Mouse (Mus musculus) forebrain, postnatal 0 days (tissue): ENCODE results near the gene Alg9. TPM values are rescaled to one million over a fixed set of nuclear protein-coding genes. Genes with fewer than 3 reads are reported as not detected.

Experiments
- ATAC-seq: fragments of 200-750 bp; cut with Nextera tagmentation; 2 replicates; pipeline ENCODE4 v1.8.0; 2017; ENCODE audit warnings: mild to moderate bottlenecking, moderate library complexity
- DNase-seq: peaks from one replicate; pipeline ENCODE4 v3.0.0-alpha.2; 2015
- H3K27ac ChIP-seq: fragments of 300-500 bp; sonication (generic); 2 replicates; pipeline ENCODE4 v1.5.1; 2014; ENCODE audit warnings: low read depth, mild to moderate bottlenecking, antibody characterized with exemption, low read length, moderate library complexity, mixed read lengths
- H3K27me3 ChIP-seq: fragments of 300-500 bp; sonication (generic); 2 replicates; pipeline ENCODE4 v1.6.1; 2014; ENCODE audit warnings: mild to moderate bottlenecking, low read length, mixed read lengths; ENCODE audit not compliant: insufficient read depth
- H3K36me3 ChIP-seq: fragments of 300-500 bp; sonication (generic); 2 replicates; pipeline ENCODE4 v1.6.1; 2014; ENCODE audit warnings: mild to moderate bottlenecking, moderate library complexity; ENCODE audit not compliant: insufficient read depth
- H3K4me1 ChIP-seq: fragments of 300-500 bp; sonication (generic); 2 replicates; pipeline ENCODE4 v1.6.1; 2014; ENCODE audit warnings: antibody characterized with exemption; ENCODE audit not compliant: insufficient read depth
- H3K4me2 ChIP-seq: fragments of 300-500 bp; sonication (generic); 2 replicates; pipeline ENCODE4 v1.6.1; 2014; ENCODE audit warnings: low read depth, mild to moderate bottlenecking, moderate library complexity
- H3K4me3 ChIP-seq: fragments of 300-500 bp; sonication (generic); 2 replicates; pipeline ENCODE4 v1.5.1; 2014; ENCODE audit warnings: low read depth, low read length, mixed read lengths
- H3K9ac ChIP-seq: fragments of 300-500 bp; sonication (generic); 2 replicates; pipeline ENCODE4 v1.6.1; 2014; ENCODE audit warnings: mild to moderate bottlenecking
- H3K9me3 ChIP-seq: fragments of 300-500 bp; sonication (generic); 2 replicates; pipeline ENCODE4 v1.6.1; 2016; ENCODE audit warnings: low read length
- CTCF ChIP-seq: sonication (generic); IDR thresholded peaks from 2 replicates; pipeline ENCODE4 v1.5.1; 2016; ENCODE audit warnings: antibody characterized with exemption, control low read depth, low read depth
- WGBS: fragments of 180-500 bp; shearing (Covaris S2); extraction: QIAGEN DNeasy Blood & Tissue Kit; methylation state at CpG from one replicate; pipeline ENCODE4 v1.1.7; 2014; 5-methylcytosine and 5-hydroxymethylcytosine counted together
- polyA plus RNA-seq: library from polyadenylated mRNA; unstranded; fragments of >200 nt; fragmentation: Nextera tagmentation; extraction: Ambion mirVana; gene quantifications from 2 replicates; pipeline ENCODE4 v1.2.1, GENCODE M21; 2015
- total RNA-seq: library from RNA; depleted of rRNA; stranded (reverse); fragments of >200 nt; gene quantifications from 2 replicates; pipeline ENCODE4 v1.2.3, GENCODE M21; 2014

Gene Alg9
- total and polyA plus RNA-seq, 2 experiments from 2014 or later = 53.7 to 74.2 TPM

DNA sequence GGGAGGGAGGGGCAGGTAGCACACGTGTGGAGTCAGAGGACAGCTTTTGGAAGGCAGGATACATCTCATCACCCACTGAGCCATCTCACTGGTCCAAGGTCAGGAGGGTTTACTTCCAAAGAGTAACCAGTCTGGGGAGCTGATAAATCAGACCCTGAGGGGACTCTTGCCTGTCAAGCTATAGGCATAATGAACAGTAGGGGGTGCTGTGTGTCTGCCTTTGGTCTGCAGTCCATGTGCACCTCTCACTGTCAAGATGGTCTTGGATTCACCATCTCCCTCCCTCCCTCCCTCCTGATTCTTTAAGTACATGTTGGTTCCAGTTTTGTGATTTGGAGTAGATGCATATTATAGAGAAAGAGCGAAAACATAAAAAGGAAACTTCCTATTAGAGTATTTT lies 26.2 kb downstream of the Alg9 start:
- DNase-seq (no peak), ATAC-seq (no peak)
- Histone ChIP-seq H3K36me3 (peaks cover 71% of the 10 kb centered on the region), H3K9ac (no peak overlapping the region), H3K27ac (no peak overlapping the region), H3K27me3 (no peaks in the 10 kb centered on the region), H3K4me2 (no peak overlapping the region), H3K4me1 (no peaks in the 10 kb centered on the region), H3K9me3 (no peaks in the 10 kb centered on the region), H3K4me3 (no peak overlapping the region)
- 60% methylated on average over 2 of the region's 2 CpGs for WGBS
- TF ChIP-seq CTCF = peak; percentile 62

DNA sequence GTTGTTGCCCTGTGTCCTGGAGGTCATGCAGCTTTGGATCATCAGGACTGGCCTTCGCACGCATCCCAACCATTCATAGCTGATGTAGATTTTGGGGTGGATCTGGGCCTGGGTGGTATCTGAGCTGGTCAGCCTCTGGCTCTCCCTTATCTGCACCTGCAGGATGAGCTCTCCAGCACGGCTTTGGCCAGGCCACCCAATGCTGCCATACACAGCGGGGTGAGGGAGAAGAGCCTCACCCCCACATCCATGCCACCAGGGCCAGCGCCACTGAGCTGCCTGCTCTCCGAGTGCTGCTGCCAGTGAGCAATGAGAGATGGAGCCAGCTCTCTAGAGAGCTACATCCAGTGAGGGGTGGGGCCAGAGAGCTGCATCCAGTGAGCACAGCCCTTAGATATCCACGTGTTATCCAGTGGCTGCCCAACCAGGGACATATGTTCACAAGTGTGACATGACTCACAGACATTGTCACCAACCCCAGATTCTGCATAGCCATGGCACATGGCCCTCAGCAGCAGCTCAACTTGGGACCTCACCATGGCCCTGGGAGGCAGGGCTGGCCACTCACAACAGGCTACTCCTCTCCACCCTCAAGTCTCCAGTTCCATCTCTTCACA lies 28.3 kb downstream of the Alg9 start:
- WGBS = 86% methylated on average over 7 of the region's 7 CpGs
- TF ChIP-seq CTCF = no peak
- peaks cover 76% of the 10 kb centered on the region for H3K36me3 ChIP-seq

DNA sequence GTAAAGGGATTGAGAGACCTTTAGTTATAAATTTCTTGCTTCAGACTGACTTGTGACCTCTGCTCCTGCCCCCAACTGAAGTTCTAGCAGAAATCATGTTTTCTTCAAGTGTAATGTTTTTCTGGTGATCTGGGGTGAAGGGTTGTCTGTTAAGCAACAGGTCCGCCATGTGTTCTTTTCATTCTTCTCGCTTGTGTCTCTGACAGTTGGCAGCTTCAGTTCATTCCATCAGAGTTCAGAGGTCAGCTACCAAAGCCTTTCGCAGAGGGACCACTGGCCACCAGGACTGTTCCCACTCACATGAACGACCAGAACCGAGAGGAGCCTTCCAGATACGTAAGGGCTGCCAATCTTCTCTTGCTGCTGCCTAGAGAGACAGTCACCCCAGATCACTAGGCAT lies 33.7 kb downstream of the Alg9 start:
- 92% methylated on average over 6 of the region's 6 CpGs for WGBS
- H3K4me3 ChIP-seq = no peak overlapping the region
- DNase-seq (no peak), ATAC-seq (no peak)
- H3K27me3 ChIP-seq = no peaks in the 10 kb centered on the region
- H3K9ac ChIP-seq = no peak overlapping the region
- no peak for TF ChIP-seq CTCF
- H3K4me1 ChIP-seq = no peaks in the 10 kb centered on the region
- H3K27ac ChIP-seq = no peak overlapping the region
- no peak overlapping the region for H3K4me2 ChIP-seq
- H3K9me3 ChIP-seq = no peaks in the 10 kb centered on the region
- H3K36me3 ChIP-seq = peaks cover 79% of the 10 kb centered on the region

More for the DNA sequence above, 28.3 kb downstream of the Alg9 start:
- DNase-seq (no peak), ATAC-seq (no peak)
- H3K4me3 ChIP-seq = no peak overlapping the region
- H3K9ac ChIP-seq = no peak overlapping the region
- no peak overlapping the region for H3K4me2 ChIP-seq
- no peaks in the 10 kb centered on the region for H3K9me3 ChIP-seq
- no peaks in the 10 kb centered on the region for H3K27me3 ChIP-seq
- H3K4me1 ChIP-seq = no peaks in the 10 kb centered on the region
- no peak overlapping the region for H3K27ac ChIP-seq

DNA sequence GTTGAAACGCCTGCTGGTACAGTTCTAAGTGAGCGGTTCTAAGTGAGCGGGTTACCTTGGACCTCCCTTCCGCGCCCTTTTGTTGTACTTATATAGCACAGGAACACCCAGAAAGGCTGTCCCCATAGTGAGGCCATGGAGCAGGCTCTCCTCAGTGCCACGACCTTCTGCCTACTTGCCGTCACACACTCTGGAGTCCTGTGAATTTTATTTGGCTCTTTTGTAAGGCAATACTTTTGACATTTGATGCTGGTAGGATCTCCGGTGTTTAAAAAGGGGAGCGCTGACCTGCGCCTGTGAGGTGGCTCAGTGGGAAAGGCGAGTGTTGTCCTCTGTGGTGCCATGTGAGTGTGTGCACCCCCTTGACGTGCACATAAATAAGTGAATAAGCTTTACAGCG lies 34.3 kb downstream of the Alg9 start:
- ATAC-seq (no peak), DNase-seq (no peak)
- Histone ChIP-seq H3K27ac (no peak overlapping the region), H3K4me2 (no peak overlapping the region), H3K9me3 (no peaks in the 10 kb centered on the region), H3K27me3 (no peaks in the 10 kb centered on the region), H3K4me1 (no peaks in the 10 kb centered on the region), H3K9ac (no peak overlapping the region), H3K4me3 (no peak overlapping the region), H3K36me3 (peaks cover 78% of the 10 kb centered on the region)
- 93% methylated on average over 13 of the region's 13 CpGs for WGBS
- no peak for TF ChIP-seq CTCF

DNA sequence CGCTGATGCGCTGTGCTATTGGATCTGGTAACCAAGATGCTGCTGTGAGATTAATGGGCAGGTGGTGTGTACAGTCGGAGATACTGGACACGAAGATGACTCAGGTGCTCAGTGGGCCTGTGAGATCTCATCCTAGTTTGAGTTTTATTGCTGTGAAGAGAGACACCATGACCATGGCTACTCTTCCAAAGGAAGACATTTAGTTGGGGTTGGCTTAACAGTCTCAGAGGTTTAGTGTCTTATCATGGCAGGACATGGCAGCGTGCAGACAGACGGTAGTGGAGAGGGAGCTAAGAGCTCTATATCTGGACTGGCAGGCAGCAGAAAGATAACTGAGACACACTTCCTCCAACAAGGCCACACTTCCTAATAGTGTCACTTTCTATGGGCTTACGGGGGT lies 36.4 kb downstream of the Alg9 start:
- ATAC-seq (no peak), DNase-seq (no peak)
- H3K27me3 ChIP-seq = no peaks in the 10 kb centered on the region
- TF ChIP-seq CTCF = no peak
- H3K4me3 ChIP-seq = no peak overlapping the region
- no peaks in the 10 kb centered on the region for H3K9me3 ChIP-seq
- no peaks in the 10 kb centered on the region for H3K4me1 ChIP-seq
- peaks cover 60% of the 10 kb centered on the region for H3K36me3 ChIP-seq
- H3K27ac ChIP-seq = no peak overlapping the region
- WGBS = 99% methylated on average over 7 of the region's 7 CpGs
- no peak overlapping the region for H3K9ac ChIP-seq
- H3K4me2 ChIP-seq = no peak overlapping the region

DNA sequence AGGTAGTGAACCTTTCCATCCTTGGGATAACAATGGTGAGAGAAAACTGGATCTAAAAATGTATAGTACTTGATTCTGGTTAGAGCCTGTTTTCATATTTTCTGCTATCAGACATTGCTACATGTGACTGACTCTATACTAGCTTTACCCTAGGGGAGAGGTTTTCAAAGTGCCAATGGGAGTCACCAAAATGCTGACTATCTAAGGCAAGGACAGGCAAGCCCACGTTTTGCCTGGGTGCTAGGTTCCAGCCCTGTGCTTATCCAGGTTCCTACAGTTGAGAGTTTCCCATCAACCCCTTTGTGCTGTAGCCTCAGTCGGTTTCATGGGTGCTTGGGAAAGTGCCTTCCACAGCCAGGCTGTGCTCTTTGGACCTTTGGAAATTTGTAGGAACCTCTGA lies 36.9 kb downstream of the Alg9 start:
- no peak for TF ChIP-seq CTCF
- no peak overlapping the region for H3K4me3 ChIP-seq
- no peak overlapping the region for H3K27ac ChIP-seq
- no peak for ATAC-seq
- 87% methylated on average over 2 of the region's 2 CpGs for WGBS
- H3K4me1 ChIP-seq = no peaks in the 10 kb centered on the region
- H3K9ac ChIP-seq = no peak overlapping the region
- no peak for DNase-seq
- no peaks in the 10 kb centered on the region for H3K9me3 ChIP-seq
- no peak overlapping the region for H3K4me2 ChIP-seq
- H3K27me3 ChIP-seq = no peaks in the 10 kb centered on the region
- peaks cover 58% of the 10 kb centered on the region for H3K36me3 ChIP-seq

DNA sequence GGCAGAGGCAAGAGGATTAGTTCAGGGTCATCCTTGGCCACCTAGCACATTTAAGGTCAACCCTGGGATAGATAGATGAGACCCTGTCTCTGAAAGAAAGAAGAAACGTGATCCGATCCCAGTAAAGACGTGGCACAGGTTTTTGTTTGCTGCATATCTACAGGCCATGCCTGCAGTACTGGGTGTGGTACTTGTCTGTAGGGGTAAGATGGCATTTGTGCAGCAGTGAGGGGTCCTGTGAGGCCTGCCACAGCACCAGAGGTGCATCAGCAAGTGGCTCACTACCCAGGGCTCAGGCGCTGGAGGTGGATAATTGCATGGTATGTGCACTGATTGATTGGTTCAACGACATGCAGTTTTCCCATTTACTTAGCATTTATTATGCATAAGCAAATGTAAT lies 39.0 kb downstream of the Alg9 start:
- Histone ChIP-seq H3K4me2 (no peak overlapping the region), H3K4me1 (no peaks in the 10 kb centered on the region), H3K4me3 (no peak overlapping the region), H3K36me3 (peaks cover 53% of the 10 kb centered on the region), H3K27ac (no peak overlapping the region), H3K27me3 (no peaks in the 10 kb centered on the region), H3K9ac (no peak overlapping the region), H3K9me3 (no peaks in the 10 kb centered on the region)
- DNase-seq = no peak
- TF ChIP-seq CTCF = no peak
- no peak for ATAC-seq
- 90% methylated on average over 5 of the region's 5 CpGs for WGBS
